In genomic region chr8:41443556-41443955, GRCm38 (mm10) we compare ENCODE assay signal across 8 mouse cellular contexts. TPM values are rescaled to one million over a fixed set of nuclear protein-coding genes. Genes with fewer than 3 reads are reported as not detected.
A peak's percentile ranks its signal among the peaks of the same experiment; 100 is the strongest.
DNase-seq lines count a peak whose midpoint lies in the region; ATAC-seq and TF ChIP-seq lines count a peak whose summit lies in the region.

No protein-coding gene starts in this region.

- H3K36me3 ChIP-seq in heart, postnatal 0 days (replicated peaks; ENCODE audit: control insufficient read depth, insufficient read depth, low read length), result no peaks in the 10 kb centered on the region
- no peaks in the 10 kb centered on the region for H3K36me3 ChIP-seq in heart, embryonic 10.5 days
- no peaks in the 10 kb centered on the region for H3K36me3 ChIP-seq in MEL (ENCODE audit: control insufficient read depth in 1 of 2, insufficient read depth in 2 of 2, low read length in 2 of 2)
- H3K36me3 ChIP-seq in hindbrain, embryonic 13.5 days, result no peaks in the 10 kb centered on the region
- no peaks in the 10 kb centered on the region for H3K36me3 ChIP-seq in midbrain, postnatal 0 days (ENCODE audit: insufficient read depth, low read length)

- H3K4me2 ChIP-seq in heart, postnatal 0 days (ENCODE audit: low read depth, low read length), result no peak overlapping the region
- no peak overlapping the region for H3K4me2 ChIP-seq in hindbrain, embryonic 13.5 days
- no peak overlapping the region for H3K4me2 ChIP-seq in midbrain, postnatal 0 days (ENCODE audit: low read depth, low read length, poor library complexity, severe bottlenecking)

- no peak overlapping the region for H3K27ac ChIP-seq in heart, postnatal 0 days (ENCODE audit: low read depth)
- H3K27ac ChIP-seq in heart, embryonic 10.5 days, result no peak overlapping the region
- no peak overlapping the region for H3K27ac ChIP-seq in MEL (ENCODE audit: control insufficient read depth, low read depth, low read length)
- no peak overlapping the region for H3K27ac ChIP-seq in hindbrain, embryonic 13.5 days
- H3K27ac ChIP-seq in midbrain, postnatal 0 days (ENCODE audit: low read depth, low read length), result no peak overlapping the region

- no peaks in the 10 kb centered on the region for H3K27me3 ChIP-seq in heart, postnatal 0 days (ENCODE audit: control insufficient read depth, insufficient read depth, low read length)
- no peaks in the 10 kb centered on the region for H3K27me3 ChIP-seq in heart, embryonic 10.5 days (ENCODE audit: insufficient read depth, poor library complexity, severe bottlenecking)
- H3K27me3 ChIP-seq in MEL (ENCODE audit: control insufficient read depth in 1 of 2, insufficient read depth in 2 of 2, low read length in 2 of 2), result no peaks in the 10 kb centered on the region
- H3K27me3 ChIP-seq in hindbrain, embryonic 13.5 days, result 0 out of 2 replicates have a peak, but pooled peaks cover 2% of the 10 kb centered on the region
- no peaks in the 10 kb centered on the region for H3K27me3 ChIP-seq in midbrain, postnatal 0 days (ENCODE audit: insufficient read depth, low read length)

- peak; percentile 72 for TF ChIP-seq CTCF in heart, postnatal 0 days (IDR thresholded peaks at IDR 0.05; ENCODE audit: low read depth)
- peak; percentile 39 to 75 (median 45); a peak in 5 of 6 replicates for TF ChIP-seq CTCF in MEL (IDR thresholded peaks at IDR 0.05 in 2 of 3, conservative IDR thresholded peaks at IDR 0.05 in 1 of 3; ENCODE audit: control insufficient read depth in 1 of 3, insufficient read depth in 1 of 3, low read depth in 2 of 3, low read length in 3 of 3, poor library complexity in 1 of 3, severe bottlenecking in 1 of 3)
- TF ChIP-seq CTCF in midbrain, postnatal 0 days (IDR thresholded peaks at IDR 0.05), result peak; percentile 87

- 5% methylated on average over 4 of the region's 4 CpGs for whole genome bisulfite sequencing in heart, postnatal 0 days
- WGBS in heart, embryonic 10.5 days, result 2% methylated on average over 4 of the region's 4 CpGs
- 4% methylated on average over 4 of the region's 4 CpGs for WGBS in hindbrain, embryonic 13.5 days
- WGBS in midbrain, postnatal 0 days, result under 1% methylated on average over 4 of the region's 4 CpGs

- no peak for TF ChIP-seq POLR2A in MEL (IDR thresholded peaks at IDR 0.05; ENCODE audit: control insufficient read depth in 1 of 2, insufficient read depth in 1 of 2, low read depth in 1 of 2, low read length in 2 of 2, poor library complexity in 1 of 2)

- no peaks in the 10 kb centered on the region for H3K9me3 ChIP-seq in heart, postnatal 0 days (replicated peaks; ENCODE audit: control insufficient read depth, low read length)
- H3K9me3 ChIP-seq in heart, embryonic 10.5 days, result no peaks in the 10 kb centered on the region
- H3K9me3 ChIP-seq in MEL (replicated peaks; ENCODE audit: insufficient read depth, low read length), result no peaks in the 10 kb centered on the region
- no peaks in the 10 kb centered on the region for H3K9me3 ChIP-seq in hindbrain, embryonic 13.5 days
- no peaks in the 10 kb centered on the region for H3K9me3 ChIP-seq in midbrain, postnatal 0 days (ENCODE audit: low read length)

- H3K4me3 ChIP-seq in heart, postnatal 0 days (ENCODE audit: low read depth, low read length), result no peak overlapping the region
- H3K4me3 ChIP-seq in heart, embryonic 10.5 days, result no peak overlapping the region
- no peak overlapping the region for H3K4me3 ChIP-seq in MEL (ENCODE audit: control insufficient read depth in 1 of 2, insufficient read depth in 1 of 2, low read depth in 2 of 2, low read length in 2 of 2)
- H3K4me3 ChIP-seq in hindbrain, embryonic 13.5 days, result no peak overlapping the region
- H3K4me3 ChIP-seq in midbrain, postnatal 0 days (ENCODE audit: low read depth, low read length), result no peak overlapping the region

- DNase-seq in heart, postnatal 0 days (ENCODE audit: low spot score), result peak; percentile 53
- DNase-seq in heart, embryonic 10.5 days (ENCODE audit: low spot score), result no peak
- DNase-seq in MEL (ENCODE audit: low read depth, low spot score), result peak; percentile 57
- DNase-seq in layer of hippocampus, postnatal 14 days (ENCODE audit: low spot score in 2 of 2), result peak; percentile 35 to 75
- DNase-seq in midbrain, postnatal 0 days (ENCODE audit: low spot score), result peak; percentile 81

- peak; percentile 89 for TF ChIP-seq RAD21 in MEL (IDR thresholded peaks at IDR 0.05; ENCODE audit: low read depth, low read length)

- no peak overlapping the region for H3K9ac ChIP-seq in heart, postnatal 0 days (replicated peaks; ENCODE audit: low read depth, low read length)
- no peak overlapping the region for H3K9ac ChIP-seq in MEL (ENCODE audit: control insufficient read depth, low read depth, low read length, poor library complexity, severe bottlenecking)
- no peak overlapping the region for H3K9ac ChIP-seq in hindbrain, embryonic 13.5 days
- no peak overlapping the region for H3K9ac ChIP-seq in midbrain, postnatal 0 days (replicated peaks; ENCODE audit: low read length, poor library complexity, severe bottlenecking)

- ATAC-seq in heart, postnatal 0 days (ENCODE audit: insufficient read depth, low read depth), result no peak
- peak; percentile 85 for ATAC-seq in common myeloid progenitor, adult 5-6 weeks (replicated peaks; ENCODE audit: low read depth, poor library complexity, severe bottlenecking)
- 0 out of 2 replicates have a peak, but pooled peaks have one; percentile 54 for ATAC-seq in hindbrain, embryonic 13.5 days (ENCODE audit: low FRiP score)
- peak; percentile 44; the same call in 1 of the 2 replicates for ATAC-seq in midbrain, postnatal 0 days (ENCODE audit: low FRiP score)
- ATAC-seq in monocyte, adult 5-6 weeks (replicated peaks; ENCODE audit: insufficient number of reproducible peaks, low FRiP score, low TSS enrichment, poor library complexity, severe bottlenecking), result no peak

- no peaks in the 10 kb centered on the region for H3K4me1 ChIP-seq in heart, postnatal 0 days (ENCODE audit: control insufficient read depth, insufficient read depth)
- no peaks in the 10 kb centered on the region for H3K4me1 ChIP-seq in heart, embryonic 10.5 days
- H3K4me1 ChIP-seq in MEL (ENCODE audit: control insufficient read depth in 1 of 2, insufficient read depth in 2 of 2, low read length in 2 of 2), result no peaks in the 10 kb centered on the region
- H3K4me1 ChIP-seq in hindbrain, embryonic 13.5 days (replicated peaks), result no peaks in the 10 kb centered on the region
- no peaks in the 10 kb centered on the region for H3K4me1 ChIP-seq in midbrain, postnatal 0 days (ENCODE audit: insufficient read depth, low read length)

- TF ChIP-seq EP300 in heart, postnatal 0 days (IDR thresholded peaks at IDR 0.05; ENCODE audit: low read depth), result no peak
- TF ChIP-seq EP300 in MEL (IDR thresholded peaks at IDR 0.05; ENCODE audit: low read depth in 1 of 2, low read length in 2 of 2), result no peak

- H3K79me2 ChIP-seq in MEL (ENCODE audit: control insufficient read depth, insufficient read depth, low read length, poor library complexity), result no peaks in the 10 kb centered on the region

TF ChIP-seq in MEL, 35 proteins besides CTCF, POLR2A, EP300 and RAD21:
- no peak for TF ChIP-seq BHLHE40 (IDR thresholded peaks at IDR 0.05; ENCODE audit: borderline replicate concordance, low read depth, low read length)
- peak; percentile 72 for TF ChIP-seq SMC3 (IDR thresholded peaks at IDR 0.05; ENCODE audit: low read depth, low read length)
- no peak for TF ChIP-seq MYC (IDR thresholded peaks at IDR 0.05; ENCODE audit: low read depth, low read length)
- no peak for TF ChIP-seq GATA1 (IDR thresholded peaks at IDR 0.05; ENCODE audit: low read depth, low read length)
- TF ChIP-seq TBP (IDR thresholded peaks at IDR 0.05; ENCODE audit: low read depth, low read length), result no peak
- TF ChIP-seq MAZ (IDR thresholded peaks at IDR 0.05; ENCODE audit: low read depth, low read length), result no peak
- no peak for TF ChIP-seq ZMIZ1 (IDR thresholded peaks at IDR 0.05; ENCODE audit: low read depth, low read length)
- TF ChIP-seq GABPA (IDR thresholded peaks at IDR 0.05; ENCODE audit: low read depth, low read length), result no peak
- TF ChIP-seq ZC3H11A (IDR thresholded peaks at IDR 0.05; ENCODE audit: low read depth, low read length), result peak; percentile 71

RNA-seq across cellular contexts. Expression of gene Frg1, which starts 26.7 kb away (rescaled TPM):
- 4.9 and 10.7 TPM in 2 replicates for total RNA-seq in heart, postnatal 0 days (2014; rRNA removed; ENCODE audit: low replicate concordance)
- 49.4 and 61.5 TPM in 2 replicates for polyA plus RNA-seq in heart, postnatal 0 days (2015; fragmentation: Nextera tagmentation; extraction: Ambion mirVana)
- polyA plus RNA-seq in heart, embryonic 10.5 days (2016; fragmentation: Nextera tagmentation; extraction: Ambion mirVana), result 71.1 and 82.3 TPM in 2 replicates
- total RNA-seq in MEL (2012; rRNA removed), result 37.0 and 38.9 TPM in 2 replicates
- 10 to 100 TPM in 1 of 2 experiments, not detected in 1; 58.0 TPM for polyA plus RNA-seq in MEL (2012; ENCODE audit: insufficient read depth in 1 of 2, insufficient read length in 2 of 2, low read depth in 1 of 2, low replicate concordance in 2 of 2, missing spikeins in 1 of 2)
- total RNA-seq in common myeloid progenitor, adult 5-6 weeks (2017), result 146 and 163 TPM in 2 replicates
- polyA plus RNA-seq in hindbrain, embryonic 13.5 days (2015; fragmentation: Nextera tagmentation; extraction: Ambion mirVana), result 88.5 and 95.1 TPM in 2 replicates
- total RNA-seq in layer of hippocampus, postnatal 14 days (2021), result 10 to 100 TPM; 32.1 to 32.4 TPM
- total RNA-seq in midbrain, postnatal 0 days (2014; rRNA removed), result 9.3 and 14.2 TPM in 2 replicates
- polyA plus RNA-seq in midbrain, postnatal 0 days (2015; fragmentation: Nextera tagmentation; extraction: Ambion mirVana), result 67.7 and 74.1 TPM in 2 replicates
- total RNA-seq in monocyte, adult 5-6 weeks (2017), result 140 to 192 TPM (median 144 TPM) in 3 replicates

Comparison
In these comparisons a context has a peak if more than half of its experiments do, and no peak if none do; other contexts are left out.
1. ATAC-seq: peak in common myeloid progenitor, adult 5-6 weeks (single experiment), hindbrain, embryonic 13.5 days (single experiment) and midbrain, postnatal 0 days (single experiment); none in heart, postnatal 0 days (single experiment) and monocyte, adult 5-6 weeks (single experiment).
2. Peak in every context shown above with its lines, with median percentiles within 50 percentile points of each other: CTCF ChIP-seq.